Mouse (Mus musculus) adrenal gland, postnatal 14 days (tissue): ENCODE data around the gene Gm13757. TPM values are rescaled to one million over a fixed set of nuclear protein-coding genes. Genes with fewer than 3 reads are reported as not detected.
"Not testable (repeated sequence)": the region's sequence is repeated elsewhere in the genome, so short reads cannot be mapped to it uniquely, and the experiment has no call there.

Experiments used
- DNase-seq: peaks from one replicate; pipeline ENCODE4 v3.0.0; 2021; ENCODE audit warnings: mixed read lengths
- long read RNA-seq, 2 experiments: library from polyadenylated mRNA; stranded (forward); transcript quantifications; one replicate each; pipeline ENCODE4 v2.0.0; 2021
- total RNA-seq: library from RNA; stranded (reverse); gene quantifications from 2 replicates; pipeline ENCODE4 v1.2.3, GENCODE M21; 2021

Gm13757 gene
- total RNA-seq, result not detected in 2 replicates
- long read RNA-seq, experiment 1, result 0 reads
- long read RNA-seq, experiment 2, result 0 reads

DNA sequence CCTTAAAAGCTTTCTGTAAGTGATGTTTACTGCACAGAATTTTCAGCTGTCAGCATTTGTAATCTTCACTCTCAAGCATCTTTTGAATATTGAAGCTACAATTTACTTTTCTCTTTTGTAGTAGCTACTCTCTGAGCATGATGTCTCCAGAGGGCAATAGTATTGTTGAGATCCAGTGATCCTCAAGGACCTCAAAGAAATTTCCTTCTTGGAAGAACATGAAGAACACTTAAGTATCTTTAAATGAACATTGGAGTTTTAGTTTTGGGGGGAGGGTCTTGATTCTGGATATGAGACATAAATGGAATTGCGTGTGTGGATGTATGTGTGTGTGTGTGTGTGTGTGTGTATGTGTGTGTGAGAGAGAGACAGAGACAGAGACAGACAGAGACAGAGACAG is at the start of gene Gm13757:
Gm13757 (minus strand) TSS at position 101 of the 400 bp plus-strand sequence.
- DNase-seq, result no peak

DNA sequence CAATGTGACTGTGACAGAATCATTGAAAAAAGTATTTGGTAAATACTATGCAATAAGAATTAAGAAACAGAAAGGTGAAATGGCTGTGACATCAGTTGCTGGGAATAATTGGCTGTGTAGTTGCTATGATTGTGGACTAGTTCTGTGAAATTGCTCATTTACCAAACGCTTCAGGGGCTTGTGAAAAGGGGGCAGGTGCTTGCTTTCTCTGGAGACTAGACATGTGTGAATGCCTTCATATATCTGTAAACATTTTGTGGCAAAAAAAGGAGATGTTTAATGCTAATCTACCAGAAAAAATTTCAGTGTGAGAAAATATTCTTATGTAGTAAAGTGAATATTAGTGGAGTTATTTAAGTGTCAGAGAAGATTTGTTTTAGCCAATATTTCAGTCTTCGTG is 44.1 kb upstream of the Gm13757 start, which contains the start of gene Olfr1185-ps1:
Olfr1185-ps1 (plus strand) TSS at position 301 of the 400 bp plus-strand sequence.
- no peak for DNase-seq

DNA sequence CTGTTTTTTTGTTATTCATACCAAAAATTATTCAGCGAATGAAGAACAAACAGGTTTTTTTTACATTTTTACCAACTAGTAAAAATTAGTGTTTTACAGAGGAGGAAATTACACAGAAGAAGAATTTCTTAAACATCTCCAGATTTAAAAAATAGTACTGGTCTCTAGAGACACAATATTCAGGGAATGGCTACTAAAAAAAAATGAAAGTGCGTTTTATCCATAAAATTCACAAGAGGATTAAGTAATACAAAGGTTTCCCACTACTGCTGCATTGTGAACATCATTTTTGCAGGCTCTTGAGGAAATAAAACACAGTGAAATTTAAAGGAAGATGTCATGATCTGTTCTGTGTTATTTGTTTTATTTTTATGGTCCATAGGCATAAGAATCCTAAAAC is 34.4 kb upstream of the Gm13757 start, which contains the start of gene Olfr1184:
Olfr1184 (plus strand) TSS at position 301 of the 400 bp plus-strand sequence.
- DNase-seq, result no peak

DNA sequence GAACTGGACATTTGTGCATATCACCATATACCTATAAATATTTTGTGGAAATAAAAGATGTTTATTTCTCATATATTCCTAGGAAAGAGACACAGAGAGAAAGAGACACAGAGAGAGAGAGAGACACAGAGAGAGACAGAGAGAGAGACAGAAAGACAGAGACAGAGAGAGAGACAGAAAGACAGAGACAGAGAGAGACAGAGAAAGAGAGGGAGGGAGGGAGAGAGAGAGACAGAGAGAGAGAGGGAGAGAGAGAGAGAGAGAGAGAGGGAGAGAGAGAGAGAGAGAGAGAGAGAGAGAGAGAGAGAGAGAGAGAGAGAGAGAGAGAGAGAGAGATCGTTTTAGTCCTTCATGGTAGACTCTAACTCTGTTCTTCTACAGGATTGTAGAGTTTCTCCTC is 5.6 kb upstream of the Gm13757 start, which contains the start of gene Olfr1183:
Olfr1183 (plus strand) TSS at position 301 of the 400 bp plus-strand sequence.
- DNase-seq, result not testable (repeated sequence)

DNA sequence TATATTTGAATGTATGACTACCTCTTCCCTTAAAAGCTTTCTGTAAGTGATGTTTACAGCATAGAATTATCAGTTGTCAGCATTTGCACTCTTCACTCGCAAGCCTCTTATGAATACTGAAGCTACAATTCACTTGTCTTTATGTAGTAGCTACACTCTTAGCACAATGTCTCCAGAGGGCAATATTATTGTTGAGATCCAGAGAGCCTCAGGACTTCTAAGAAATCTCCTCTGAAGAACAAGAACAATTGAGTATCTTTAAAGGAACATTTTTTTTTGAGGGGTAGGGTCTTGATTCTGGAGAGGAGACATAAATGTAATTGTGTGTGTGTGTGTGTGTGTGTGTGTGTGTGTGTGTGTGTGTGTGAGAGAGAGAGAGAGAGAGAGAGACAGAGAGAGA is 22.9 kb downstream of the Gm13757 start, which contains the start of gene Olfr1181:
Olfr1181 (minus strand) TSS at position 101 of the 400 bp plus-strand sequence.
- DNase-seq, result no peak

DNA sequence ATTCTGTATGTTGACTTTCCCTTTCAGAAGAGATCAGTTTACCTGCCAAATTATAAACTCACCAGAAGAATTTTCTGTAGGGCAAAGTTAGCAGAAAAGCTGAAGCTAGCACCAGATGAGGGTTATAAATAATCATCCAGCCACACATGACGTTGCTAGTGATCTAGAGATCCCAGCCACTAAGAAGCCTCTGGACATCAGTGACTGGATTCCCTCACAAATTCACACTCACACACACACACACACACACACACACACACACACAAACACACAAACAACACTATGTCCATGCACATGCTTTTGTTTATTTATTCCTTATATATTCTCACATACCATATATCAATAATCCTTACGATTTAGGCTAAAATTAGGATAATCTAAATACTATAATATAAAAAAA is 29.9 kb downstream of the Gm13757 start, which contains the start of gene Olfr1180:
Olfr1180 (minus strand) TSS at position 101 of the 400 bp plus-strand sequence.
- DNase-seq, result no peak

DNA sequence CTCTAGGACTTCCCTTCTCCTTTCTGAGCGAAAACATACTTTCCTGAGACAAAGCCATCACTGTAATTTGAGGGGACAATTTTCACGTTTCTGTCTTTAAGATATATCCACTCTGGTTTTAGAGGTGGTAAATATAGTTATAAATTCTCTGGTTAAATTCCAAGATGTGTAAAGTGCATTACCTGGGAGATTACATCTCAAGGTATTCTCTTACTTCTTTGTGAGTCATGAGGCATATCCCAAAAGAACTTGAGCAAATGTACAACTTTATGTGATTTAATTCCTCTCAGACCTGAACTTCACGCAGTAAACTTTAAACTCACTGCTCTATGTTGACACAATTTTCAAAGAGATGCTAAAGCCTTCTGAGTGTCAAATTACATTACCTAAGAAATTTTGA is 42.6 kb downstream of the Gm13757 start, which contains the start of gene Olfr1179:
Olfr1179 (minus strand) TSS at position 101 of the 400 bp plus-strand sequence.
- no peak for DNase-seq

Other genes with a start within 250 kb of the Gm13757 start
- gene Olfr1170, start 220.8 kb downstream of the Gm13757 start, total RNA-seq, result not detected in 2 replicates
- not detected in 2 replicates for gene Olfr1173, start 169.3 kb downstream of the Gm13757 start, total RNA-seq
- not detected in 2 replicates for gene Olfr1174-ps, start 134.0 kb downstream of the Gm13757 start, total RNA-seq
- not detected in 2 replicates for gene Olfr1175-ps, start 121.9 kb downstream of the Gm13757 start, total RNA-seq
- not detected in 2 replicates for gene Olfr1176, start 112.4 kb downstream of the Gm13757 start, total RNA-seq
- gene Olfr1177-ps, start 102.6 kb downstream of the Gm13757 start, total RNA-seq, result not detected in 2 replicates
- not detected in 2 replicates for gene Olfr1178, start 62.1 kb downstream of the Gm13757 start, total RNA-seq
- gene Olfr1179, start 42.7 kb downstream of the Gm13757 start, total RNA-seq, result not detected in 2 replicates
- gene Olfr1180, start 30.0 kb downstream of the Gm13757 start, total RNA-seq, result not detected in 2 replicates
- not detected in 2 replicates for gene Olfr1181, start 23.0 kb downstream of the Gm13757 start, total RNA-seq
- gene Olfr1183, start 5.7 kb upstream of the Gm13757 start, total RNA-seq, result not detected in 2 replicates
- not detected in 2 replicates for gene Olfr1184, start 34.5 kb upstream of the Gm13757 start, total RNA-seq
- gene Olfr1185-ps1, start 44.2 kb upstream of the Gm13757 start, total RNA-seq, result not detected in 2 replicates
- gene Olfr1186, start 69.4 kb upstream of the Gm13757 start, total RNA-seq, result not detected in 2 replicates
- not detected in 2 replicates for gene Olfr1188, start 107.8 kb upstream of the Gm13757 start, total RNA-seq
- gene Olfr1189, start 137.3 kb upstream of the Gm13757 start, total RNA-seq, result not detected in 2 replicates
- not detected in 2 replicates for gene Olfr1191-ps1, start 191.4 kb upstream of the Gm13757 start, total RNA-seq
- not detected in 2 replicates for gene Olfr1192-ps1, start 199.4 kb upstream of the Gm13757 start, total RNA-seq
- not detected in 2 replicates for gene Olfr1193, start 226.5 kb upstream of the Gm13757 start, total RNA-seq
- not detected in 2 replicates for gene Olfr1195, start 240.1 kb upstream of the Gm13757 start, total RNA-seq